ENCODE assay signal across 15 mouse cellular contexts in the genomic region with DNA sequence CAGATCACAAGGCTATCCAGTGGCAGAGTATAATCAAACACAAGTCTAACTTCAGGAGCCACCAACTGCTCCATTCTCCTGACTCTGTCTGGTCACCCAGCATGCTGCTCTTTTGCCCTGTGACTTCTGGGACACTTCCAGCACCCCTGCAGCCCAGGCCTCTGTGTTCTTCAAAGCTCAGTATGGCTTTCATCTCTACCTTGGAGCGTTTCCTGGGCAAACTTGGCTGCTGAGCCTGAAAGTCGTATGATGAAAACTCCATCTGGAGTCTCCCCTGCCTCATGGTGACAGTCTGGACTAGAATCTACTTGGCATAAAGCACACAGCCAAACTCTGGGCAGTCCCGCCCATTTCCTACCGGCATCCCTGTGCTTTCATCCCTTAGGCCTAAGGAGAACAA.
DNase-seq lines count a peak whose midpoint lies in the region; ATAC-seq lines count a peak whose summit lies in the region.
"Had no signal": no experiment of that assay in that cellular context is flagged by ENCODE, and none has a peak within 500 bp of the region (broad histone marks: within the 10 kb centered on the region; RNA-seq: fewer than 3 reads in every experiment).

No protein-coding gene starts in this region.

- peak; percentile 52 for DNase-seq in layer of hippocampus, adult 11-12 months (ENCODE audit: low spot score)
- no peak for DNase-seq in layer of hippocampus, adult 9-10 months (ENCODE audit: low spot score)
- peak; percentile 91 for DNase-seq in cerebellum, adult 9-11 months
- peak; percentile 28 to 48 for DNase-seq in layer of hippocampus, postnatal 10 days (ENCODE audit: low spot score in 2 of 2)
- DNase-seq in right cerebral cortex, postnatal 14 days = peak; percentile 14
- DNase-seq in neural tube, embryonic 10.5 days (ENCODE audit: extremely low spot score, low spot score) = no peak
- DNase-seq: adrenal gland, postnatal 10 days; B cell, adult 2 months; heart, postnatal 4 days; kidney, postnatal 14 days; liver, embryonic 13.5 days; lung, postnatal 10 days had no signal

- ATAC-seq in activated CD4-positive, CD25-positive, alpha-beta regulatory T cell, adult 4 months = no peak
- ATAC-seq in erythroblast, adult 5-6 weeks (replicated peaks; ENCODE audit: low FRiP score, poor library complexity, severe bottlenecking) = no peak
- ATAC-seq: inflammation-experienced regulatory T-cells, adult 6 months had no signal

Comparison
In these comparisons a context has a peak if more than half of its experiments do, and no peak if none do; other contexts are left out.
1. DNase-seq: peak in layer of hippocampus, adult 11-12 months (single experiment), cerebellum, adult 9-11 months (single experiment), layer of hippocampus, postnatal 10 days (2 of 2) and right cerebral cortex, postnatal 14 days (single experiment); none in layer of hippocampus, adult 9-10 months (single experiment) and neural tube, embryonic 10.5 days (single experiment).